Mouse (Mus musculus): ENCODE measurements around the gene Zdhhc1.

Zdhhc1 gene

GRCm38 (mm10) chr8:105504617-105505016 is 7.9 kb upstream of the Zdhhc1 start:
- H3K27me3 ChIP-seq (ENCODE audit: control insufficient read depth, insufficient read depth, low read length, poor library complexity, severe bottlenecking), result no peaks in the 10 kb centered on the region

GRCm38 (mm10) chr8:105499787-105500186 is 3.1 kb upstream of the Zdhhc1 start:
- no peaks in the 10 kb centered on the region for H3K27me3 ChIP-seq (ENCODE audit: control insufficient read depth, insufficient read depth, low read length, poor library complexity, severe bottlenecking)
- no peaks in the 10 kb centered on the region for H3K36me3 ChIP-seq (ENCODE audit: control insufficient read depth, insufficient read depth, low read length, poor library complexity, severe bottlenecking)
- no peak for DNase-seq (ENCODE audit: low read depth, low spot score)

More at GRCm38 (mm10) chr8:105504617-105505016, 7.9 kb upstream of the Zdhhc1 start:
- H3K36me3 ChIP-seq (ENCODE audit: control insufficient read depth, insufficient read depth, low read length, poor library complexity, severe bottlenecking), result no peaks in the 10 kb centered on the region
- no peak for DNase-seq (ENCODE audit: low read depth, low spot score)

DNA sequence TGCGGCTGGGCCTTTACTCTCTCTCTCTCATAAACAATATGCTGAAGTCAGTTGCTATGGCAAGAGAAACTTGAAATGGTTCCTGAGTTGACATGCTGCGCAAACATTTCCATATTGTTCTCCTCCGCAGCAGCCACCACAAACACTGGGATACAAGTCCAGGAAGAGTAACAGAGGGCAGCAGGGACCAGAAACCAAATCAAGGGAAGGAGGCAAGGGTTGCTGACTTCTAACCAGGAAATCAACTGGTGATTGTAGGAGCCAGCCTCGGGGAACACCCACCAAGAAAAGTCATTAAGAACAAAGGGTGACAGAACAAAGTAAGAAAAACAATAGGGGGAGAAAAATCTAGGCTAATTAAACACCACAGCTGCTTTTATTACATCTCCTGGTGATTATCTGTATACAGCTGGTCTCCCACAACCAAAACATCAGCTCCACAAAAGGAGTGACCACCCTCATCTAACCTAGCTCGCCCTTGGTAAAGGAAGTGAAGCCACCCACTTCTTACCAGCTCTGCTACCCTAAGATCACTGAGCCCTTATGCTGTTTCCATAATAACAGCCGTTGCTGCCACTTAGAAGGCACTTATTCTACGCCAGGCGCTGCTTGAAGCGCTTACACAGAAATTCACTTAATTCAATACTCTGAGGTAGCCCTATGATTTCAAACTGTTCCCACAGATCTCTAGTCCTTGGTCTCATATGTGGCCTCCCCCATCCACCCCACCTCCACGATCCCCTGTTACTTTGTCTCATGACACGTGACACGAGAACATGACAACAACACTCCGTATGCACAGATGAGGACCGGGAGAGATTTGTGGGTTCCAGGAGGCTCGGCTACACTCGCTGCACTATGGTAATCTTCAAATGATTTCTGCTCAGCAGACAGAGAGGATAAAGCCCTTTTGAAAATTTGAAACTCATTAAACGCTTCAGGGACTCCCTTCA is 1.1 kb downstream of the Zdhhc1 start:
- no peak for DNase-seq (ENCODE audit: low read depth, low spot score)
- no peaks in the 10 kb centered on the region for H3K36me3 ChIP-seq (ENCODE audit: control insufficient read depth, insufficient read depth, low read length, poor library complexity, severe bottlenecking)
- no peaks in the 10 kb centered on the region for H3K27me3 ChIP-seq (ENCODE audit: control insufficient read depth, insufficient read depth, low read length, poor library complexity, severe bottlenecking)

DNA sequence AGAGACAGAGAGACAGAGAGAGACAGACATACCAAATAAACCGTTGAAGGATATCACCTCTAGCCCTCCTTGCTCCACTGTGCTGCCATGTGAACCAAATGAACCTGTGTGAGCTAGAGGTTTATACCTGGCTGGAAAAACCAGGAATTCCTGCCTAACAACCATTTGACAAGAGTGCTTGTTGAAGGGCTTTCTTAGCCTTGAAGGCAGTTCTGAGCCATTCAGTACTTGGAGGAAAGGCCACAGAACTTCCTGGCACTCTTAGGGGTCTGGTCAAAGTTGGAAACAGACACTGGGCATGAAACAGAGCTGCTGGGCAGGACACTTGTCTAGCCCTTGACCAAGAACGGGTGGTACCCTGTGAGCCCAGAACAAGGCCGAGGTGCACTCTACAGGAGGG is 2.1 kb downstream of the Zdhhc1 start:
- DNase-seq (ENCODE audit: low read depth, low spot score), result no peak
- Histone ChIP-seq H3K36me3 (ENCODE audit: control insufficient read depth, insufficient read depth, low read length, poor library complexity, severe bottlenecking) (no peaks in the 10 kb centered on the region), H3K27me3 (ENCODE audit: control insufficient read depth, insufficient read depth, low read length, poor library complexity, severe bottlenecking) (no peaks in the 10 kb centered on the region)

GRCm38 (mm10) chr8:105493495-105493894 is 3.2 kb downstream of the Zdhhc1 start:
- H3K27me3 ChIP-seq (ENCODE audit: control insufficient read depth, insufficient read depth, low read length, poor library complexity, severe bottlenecking), result no peaks in the 10 kb centered on the region
- H3K36me3 ChIP-seq (ENCODE audit: control insufficient read depth, insufficient read depth, low read length, poor library complexity, severe bottlenecking), result no peaks in the 10 kb centered on the region
- DNase-seq (ENCODE audit: low read depth, low spot score), result no peak

GRCm38 (mm10) chr8:105489281-105489680 is 7.4 kb downstream of the Zdhhc1 start:
- Histone ChIP-seq H3K36me3 (ENCODE audit: control insufficient read depth, insufficient read depth, low read length, poor library complexity, severe bottlenecking) (no peaks in the 10 kb centered on the region), H3K27me3 (ENCODE audit: control insufficient read depth, insufficient read depth, low read length, poor library complexity, severe bottlenecking) (no peaks in the 10 kb centered on the region)

GRCm38 (mm10) chr8:105488082-105488481 is 8.6 kb downstream of the Zdhhc1 start:
- no peak for DNase-seq (ENCODE audit: low read depth, low spot score)
- no peaks in the 10 kb centered on the region for H3K36me3 ChIP-seq (ENCODE audit: control insufficient read depth, insufficient read depth, low read length, poor library complexity, severe bottlenecking)
- no peaks in the 10 kb centered on the region for H3K27me3 ChIP-seq (ENCODE audit: control insufficient read depth, insufficient read depth, low read length, poor library complexity, severe bottlenecking)

More at GRCm38 (mm10) chr8:105489281-105489680, 7.4 kb downstream of the Zdhhc1 start:
- DNase-seq (ENCODE audit: low read depth, low spot score), result no peak

GRCm38 (mm10) chr8:105484392-105484791 is 12.3 kb downstream of the Zdhhc1 start:
- DNase-seq (ENCODE audit: low read depth, low spot score), result peak; percentile 50
- Histone ChIP-seq H3K27me3 (ENCODE audit: control insufficient read depth, insufficient read depth, low read length, poor library complexity, severe bottlenecking) (no peaks in the 10 kb centered on the region), H3K36me3 (ENCODE audit: control insufficient read depth, insufficient read depth, low read length, poor library complexity, severe bottlenecking) (no peaks in the 10 kb centered on the region)

DNA sequence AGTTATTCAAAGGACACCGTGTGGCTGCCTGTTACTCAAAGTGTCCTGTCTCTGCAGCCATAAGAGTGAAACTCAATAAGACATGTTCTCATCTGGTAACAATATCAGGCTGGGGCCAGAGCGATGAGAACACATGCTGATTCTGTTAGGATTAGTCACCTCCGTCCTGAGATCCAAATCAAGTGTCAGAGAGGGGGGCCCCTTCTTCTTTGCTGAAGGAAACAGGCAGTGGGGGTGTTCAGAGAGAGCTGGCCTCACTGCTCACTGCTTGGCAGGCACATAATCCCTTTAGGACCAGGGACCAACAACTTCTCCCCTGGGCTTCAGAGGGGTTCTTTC is 12.7 kb downstream of the Zdhhc1 start:
- no peaks in the 10 kb centered on the region for H3K36me3 ChIP-seq (ENCODE audit: control insufficient read depth, insufficient read depth, low read length, poor library complexity, severe bottlenecking)
- no peak for DNase-seq (ENCODE audit: low read depth, low spot score)

DNA sequence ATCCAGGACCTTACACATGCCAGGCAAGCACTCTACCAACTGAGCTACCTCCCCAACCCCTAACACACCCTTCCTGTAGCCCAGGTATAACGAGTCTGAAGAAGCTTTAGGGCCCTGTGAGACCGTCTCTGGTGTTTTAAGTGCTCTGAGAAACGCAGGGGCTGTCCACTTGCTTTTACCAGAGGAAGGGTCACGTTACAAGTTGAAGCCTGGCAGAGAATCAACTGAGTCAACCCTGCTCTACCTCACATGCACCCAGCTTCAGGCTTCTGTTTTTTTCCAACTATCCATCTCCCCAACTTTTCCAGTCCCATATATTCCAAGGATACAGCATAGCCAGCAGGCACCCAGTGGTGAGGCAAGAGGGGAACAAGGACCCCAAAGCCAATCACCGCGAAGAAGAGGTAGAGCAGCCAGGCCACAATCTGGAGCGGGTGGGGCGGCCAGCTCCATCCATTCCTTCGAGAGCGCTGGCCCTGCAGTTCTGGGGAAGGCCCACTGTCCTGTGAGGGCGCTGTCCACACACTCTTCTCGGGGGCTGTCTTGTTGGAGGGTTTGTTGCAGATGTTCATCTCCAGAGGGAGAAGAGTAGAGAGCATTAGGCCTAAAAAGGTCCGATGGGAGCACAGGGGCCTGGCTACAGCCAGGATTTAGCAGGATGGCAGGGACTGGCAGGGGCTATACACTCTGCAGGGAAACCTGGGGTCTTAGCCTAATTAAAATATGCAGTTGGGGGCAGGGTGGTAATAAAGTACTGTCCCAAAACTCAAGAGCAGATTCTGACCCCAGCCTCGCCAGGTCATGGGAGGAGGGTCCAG is 13.3 kb downstream of the Zdhhc1 start:
- DNase-seq (ENCODE audit: low read depth, low spot score), result no peak

More for the DNA sequence above, 12.7 kb downstream of the Zdhhc1 start:
- H3K27me3 ChIP-seq (ENCODE audit: control insufficient read depth, insufficient read depth, low read length, poor library complexity, severe bottlenecking), result no peaks in the 10 kb centered on the region

GRCm38 (mm10) chr8:105482123-105482522 is 14.6 kb downstream of the Zdhhc1 start:
- Histone ChIP-seq H3K27me3 (ENCODE audit: control insufficient read depth, insufficient read depth, low read length, poor library complexity, severe bottlenecking) (no peaks in the 10 kb centered on the region), H3K36me3 (ENCODE audit: control insufficient read depth, insufficient read depth, low read length, poor library complexity, severe bottlenecking) (no peaks in the 10 kb centered on the region)
- no peak for DNase-seq (ENCODE audit: low read depth, low spot score)

More for the DNA sequence above, 13.3 kb downstream of the Zdhhc1 start:
- Histone ChIP-seq H3K27me3 (ENCODE audit: control insufficient read depth, insufficient read depth, low read length, poor library complexity, severe bottlenecking) (no peaks in the 10 kb centered on the region), H3K36me3 (ENCODE audit: control insufficient read depth, insufficient read depth, low read length, poor library complexity, severe bottlenecking) (no peaks in the 10 kb centered on the region)

DNA sequence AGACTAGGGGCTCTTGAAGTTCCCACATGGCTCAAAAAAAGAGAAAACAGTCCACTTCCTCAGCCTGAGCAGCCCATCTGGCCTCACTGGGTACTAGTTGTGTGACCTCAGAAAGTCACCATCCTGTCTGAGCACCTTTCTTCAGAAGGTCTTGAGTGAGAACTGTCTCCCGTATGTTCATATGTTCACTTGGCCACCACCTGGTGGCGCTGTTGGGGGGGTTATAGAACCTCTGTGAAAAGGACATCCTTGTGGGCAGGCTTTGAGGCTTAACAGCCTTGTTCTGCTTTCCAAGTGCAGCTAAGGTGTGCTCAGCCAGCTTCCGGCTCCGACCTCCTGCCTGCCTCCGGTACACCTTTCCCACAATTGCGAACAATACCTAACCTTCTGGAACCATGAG is 15.2 kb downstream of the Zdhhc1 start:
- DNase-seq (ENCODE audit: low read depth, low spot score), result peak; percentile 52
- no peaks in the 10 kb centered on the region for H3K36me3 ChIP-seq (ENCODE audit: control insufficient read depth, insufficient read depth, low read length, poor library complexity, severe bottlenecking)
- H3K27me3 ChIP-seq (ENCODE audit: control insufficient read depth, insufficient read depth, low read length, poor library complexity, severe bottlenecking), result no peaks in the 10 kb centered on the region

DNA sequence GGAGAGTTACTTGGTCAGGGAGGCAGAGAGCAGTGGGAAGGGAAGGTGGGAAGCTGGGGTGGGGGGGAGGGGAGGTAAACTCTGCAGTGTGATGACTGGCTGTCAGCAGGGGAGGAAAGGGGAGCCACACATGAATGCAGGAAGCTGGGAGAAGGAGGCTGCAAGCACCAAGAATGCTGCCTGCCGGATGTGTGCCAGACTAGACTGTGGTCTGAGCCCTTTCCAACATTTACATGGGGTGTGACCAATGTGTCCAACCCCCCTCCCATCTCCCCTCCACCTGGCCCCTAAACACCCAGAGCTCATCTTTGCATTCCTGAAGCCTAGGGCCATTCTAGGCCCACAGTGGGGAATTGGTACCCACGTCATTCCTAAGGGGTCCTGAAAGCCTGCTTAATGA is 15.7 kb downstream of the Zdhhc1 start:
- no peak for DNase-seq (ENCODE audit: low read depth, low spot score)
- Histone ChIP-seq H3K27me3 (ENCODE audit: control insufficient read depth, insufficient read depth, low read length, poor library complexity, severe bottlenecking) (no peaks in the 10 kb centered on the region), H3K36me3 (ENCODE audit: control insufficient read depth, insufficient read depth, low read length, poor library complexity, severe bottlenecking) (no peaks in the 10 kb centered on the region)

GRCm38 (mm10) chr8:105477792-105478191 is 18.9 kb downstream of the Zdhhc1 start:
- no peaks in the 10 kb centered on the region for H3K27me3 ChIP-seq (ENCODE audit: control insufficient read depth, insufficient read depth, low read length, poor library complexity, severe bottlenecking)
- H3K36me3 ChIP-seq (ENCODE audit: control insufficient read depth, insufficient read depth, low read length, poor library complexity, severe bottlenecking), result no peaks in the 10 kb centered on the region
- DNase-seq (ENCODE audit: low read depth, low spot score), result no peak
